Mouse (Mus musculus): ENCODE data around the gene Rtn4rl1. TPM values are rescaled to one million over a fixed set of nuclear protein-coding genes. Genes with fewer than 3 reads are reported as not detected.
"Not testable (repeated sequence)": the region's sequence is repeated elsewhere in the genome, so short reads cannot be mapped to it uniquely, and the experiment has no call there.

Rtn4rl1 gene
- polyA plus RNA-seq, 1 experiment from 2014 or later, result 4.2 TPM

GRCm38 (mm10) chr11:75283784-75284183 lies 90.2 kb downstream of the Rtn4rl1 start:
- H3K4me3 ChIP-seq (ENCODE audit: low read length); H3K9me3 ChIP-seq (ENCODE audit: control insufficient read depth, low read length); H3K9ac ChIP-seq (ENCODE audit: low read depth, low read length); H3K36me3 ChIP-seq (ENCODE audit: control insufficient read depth, insufficient read depth, low read length); ATAC-seq (ENCODE audit: low FRiP score, low TSS enrichment); H3K4me2 ChIP-seq (replicated peaks; ENCODE audit: low read depth, low read length); H3K27ac ChIP-seq (ENCODE audit: low read depth, low read length): not testable (repeated sequence)
- Histone ChIP-seq H3K4me1 (ENCODE audit: control insufficient read depth, insufficient read depth, low read length) (peaks cover 21% of the 10 kb centered on the region), H3K27me3 (ENCODE audit: control insufficient read depth, insufficient read depth, low read length) (peaks cover 20% of the 10 kb centered on the region)
- WGBS, result 69% methylated on average over 3 of the region's 3 CpGs

GRCm38 (mm10) chr11:75285893-75286467 lies 92.4 kb downstream of the Rtn4rl1 start:
- H3K9ac ChIP-seq (ENCODE audit: low read depth, low read length), result no peak overlapping the region
- 0 out of 2 replicates have a peak, but pooled peaks cover 6% of the 10 kb centered on the region for H3K4me1 ChIP-seq (ENCODE audit: control insufficient read depth, insufficient read depth, low read length)
- ATAC-seq (ENCODE audit: low FRiP score, low TSS enrichment), result no peak
- peaks cover 20% of the 10 kb centered on the region for H3K27me3 ChIP-seq (ENCODE audit: control insufficient read depth, insufficient read depth, low read length)
- no peaks in the 10 kb centered on the region for H3K36me3 ChIP-seq (ENCODE audit: control insufficient read depth, insufficient read depth, low read length)
- H3K4me2 ChIP-seq (replicated peaks; ENCODE audit: low read depth, low read length), result no peak overlapping the region
- WGBS, result 51% methylated on average over 4 of the region's 4 CpGs
- no peaks in the 10 kb centered on the region for H3K9me3 ChIP-seq (ENCODE audit: control insufficient read depth, low read length)
- no peak overlapping the region for H3K27ac ChIP-seq (ENCODE audit: low read depth, low read length)
- no peak overlapping the region for H3K4me3 ChIP-seq (ENCODE audit: low read length)

GRCm38 (mm10) chr11:75286868-75287267 lies 93.3 kb downstream of the Rtn4rl1 start:
- Histone ChIP-seq H3K9ac (ENCODE audit: low read depth, low read length) (no peak overlapping the region), H3K27ac (ENCODE audit: low read depth, low read length) (no peak overlapping the region), H3K9me3 (ENCODE audit: control insufficient read depth, low read length) (no peaks in the 10 kb centered on the region), H3K4me1 (ENCODE audit: control insufficient read depth, insufficient read depth, low read length) (0 out of 2 replicates have a peak, but pooled peaks cover 4% of the 10 kb centered on the region), H3K4me3 (ENCODE audit: low read length) (no peak overlapping the region), H3K36me3 (ENCODE audit: control insufficient read depth, insufficient read depth, low read length) (no peaks in the 10 kb centered on the region), H3K27me3 (ENCODE audit: control insufficient read depth, insufficient read depth, low read length) (peaks cover 17% of the 10 kb centered on the region), H3K4me2 (replicated peaks; ENCODE audit: low read depth, low read length) (no peak overlapping the region)
- 90% methylated on average over 4 of the region's 4 CpGs for WGBS
- ATAC-seq (ENCODE audit: low FRiP score, low TSS enrichment), result no peak

GRCm38 (mm10) chr11:75287940-75288339 lies 94.4 kb downstream of the Rtn4rl1 start:
- no peak overlapping the region for H3K4me2 ChIP-seq (replicated peaks; ENCODE audit: low read depth, low read length)
- 0 out of 2 replicates have a peak, but pooled peaks cover 2% of the 10 kb centered on the region for H3K4me1 ChIP-seq (ENCODE audit: control insufficient read depth, insufficient read depth, low read length)
- H3K4me3 ChIP-seq (ENCODE audit: low read length), result no peak overlapping the region
- H3K27me3 ChIP-seq (ENCODE audit: control insufficient read depth, insufficient read depth, low read length), result peaks cover 6% of the 10 kb centered on the region
- ATAC-seq (ENCODE audit: low FRiP score, low TSS enrichment), result no peak
- WGBS, result 70% methylated on average over 10 of the region's 10 CpGs
- H3K36me3 ChIP-seq (ENCODE audit: control insufficient read depth, insufficient read depth, low read length), result no peaks in the 10 kb centered on the region
- H3K9me3 ChIP-seq (ENCODE audit: control insufficient read depth, low read length), result no peaks in the 10 kb centered on the region
- H3K27ac ChIP-seq (ENCODE audit: low read depth, low read length), result no peak overlapping the region
- no peak overlapping the region for H3K9ac ChIP-seq (ENCODE audit: low read depth, low read length)

GRCm38 (mm10) chr11:75288517-75288916 lies 94.9 kb downstream of the Rtn4rl1 start:
- ATAC-seq (ENCODE audit: low FRiP score, low TSS enrichment), result no peak

GRCm38 (mm10) chr11:75289120-75289519 lies 95.5 kb downstream of the Rtn4rl1 start:
- H3K4me2 ChIP-seq (replicated peaks; ENCODE audit: low read depth, low read length), result no peak overlapping the region
- WGBS, result 70% methylated on average over 2 of the region's 2 CpGs
- no peaks in the 10 kb centered on the region for H3K36me3 ChIP-seq (ENCODE audit: control insufficient read depth, insufficient read depth, low read length)
- H3K4me3 ChIP-seq (ENCODE audit: low read length), result no peak overlapping the region
- H3K27me3 ChIP-seq (ENCODE audit: control insufficient read depth, insufficient read depth, low read length), result no peaks in the 10 kb centered on the region; the same call in 1 of the 2 replicates
- H3K27ac ChIP-seq (ENCODE audit: low read depth, low read length), result no peak overlapping the region
- ATAC-seq (ENCODE audit: low FRiP score, low TSS enrichment), result no peak
- H3K4me1 ChIP-seq (ENCODE audit: control insufficient read depth, insufficient read depth, low read length), result 0 out of 2 replicates have a peak, but pooled peaks cover 2% of the 10 kb centered on the region
- H3K9me3 ChIP-seq (ENCODE audit: control insufficient read depth, low read length), result no peaks in the 10 kb centered on the region
- H3K9ac ChIP-seq (ENCODE audit: low read depth, low read length), result no peak overlapping the region

More at GRCm38 (mm10) chr11:75288517-75288916, 94.9 kb downstream of the Rtn4rl1 start:
- 69% methylated on average over 8 of the region's 8 CpGs for WGBS
- H3K27ac ChIP-seq (ENCODE audit: low read depth, low read length), result no peak overlapping the region
- H3K9ac ChIP-seq (ENCODE audit: low read depth, low read length), result no peak overlapping the region
- no peak overlapping the region for H3K4me2 ChIP-seq (replicated peaks; ENCODE audit: low read depth, low read length)
- H3K27me3 ChIP-seq (ENCODE audit: control insufficient read depth, insufficient read depth, low read length), result peaks cover under 1% of the 10 kb centered on the region; the same call in 1 of the 2 replicates
- H3K36me3 ChIP-seq (ENCODE audit: control insufficient read depth, insufficient read depth, low read length), result no peaks in the 10 kb centered on the region
- H3K4me3 ChIP-seq (ENCODE audit: low read length), result no peak overlapping the region
- no peaks in the 10 kb centered on the region for H3K9me3 ChIP-seq (ENCODE audit: control insufficient read depth, low read length)
- H3K4me1 ChIP-seq (ENCODE audit: control insufficient read depth, insufficient read depth, low read length), result 0 out of 2 replicates have a peak, but pooled peaks cover 2% of the 10 kb centered on the region

- Histone ChIP-seq H3K9me3 (ENCODE audit: control insufficient read depth, low read length) (no peaks in the 10 kb centered on the region), H3K9ac (ENCODE audit: low read depth, low read length) (no peak overlapping the region)
- peak; percentile 61 for ATAC-seq (ENCODE audit: low FRiP score, low TSS enrichment)
These were observed 97.1 kb downstream of the Rtn4rl1 start for GRCm38 (mm10) chr11:75290566-75291271.

GRCm38 (mm10) chr11:75291389-75292215 lies 98.0 kb downstream of the Rtn4rl1 start:
- 25% methylated on average over 25 of the region's 25 CpGs for WGBS

More at GRCm38 (mm10) chr11:75290566-75291271, 97.1 kb downstream of the Rtn4rl1 start:
- H3K27me3 ChIP-seq (ENCODE audit: control insufficient read depth, insufficient read depth, low read length), result no peaks in the 10 kb centered on the region; the same call in 1 of the 2 replicates
- 15% methylated on average over 6 of the region's 6 CpGs for WGBS
- no peak overlapping the region for H3K27ac ChIP-seq (ENCODE audit: low read depth, low read length)
- H3K4me1 ChIP-seq (ENCODE audit: control insufficient read depth, insufficient read depth, low read length), result 0 out of 2 replicates have a peak, but pooled peaks cover 2% of the 10 kb centered on the region
- H3K4me2 ChIP-seq (replicated peaks; ENCODE audit: low read depth, low read length), result no peak overlapping the region
- no peaks in the 10 kb centered on the region for H3K36me3 ChIP-seq (ENCODE audit: control insufficient read depth, insufficient read depth, low read length)
- no peak overlapping the region for H3K4me3 ChIP-seq (ENCODE audit: low read length)

More at GRCm38 (mm10) chr11:75291389-75292215, 98.0 kb downstream of the Rtn4rl1 start:
- Histone ChIP-seq H3K4me3 (ENCODE audit: low read length) (no peak overlapping the region), H3K36me3 (ENCODE audit: control insufficient read depth, insufficient read depth, low read length) (no peaks in the 10 kb centered on the region), H3K9ac (ENCODE audit: low read depth, low read length) (no peak overlapping the region), H3K27ac (ENCODE audit: low read depth, low read length) (no peak overlapping the region), H3K4me2 (replicated peaks; ENCODE audit: low read depth, low read length) (no peak overlapping the region), H3K27me3 (ENCODE audit: control insufficient read depth, insufficient read depth, low read length) (no peaks in the 10 kb centered on the region; the same call in 1 of the 2 replicates), H3K4me1 (ENCODE audit: control insufficient read depth, insufficient read depth, low read length) (0 out of 2 replicates have a peak, but pooled peaks cover 2% of the 10 kb centered on the region), H3K9me3 (ENCODE audit: control insufficient read depth, low read length) (no peaks in the 10 kb centered on the region)
- no peak for ATAC-seq (ENCODE audit: low FRiP score, low TSS enrichment)

All from kidney, embryonic 14.5 days (tissue).